Mouse (Mus musculus): ENCODE data around the gene Aes.

DNA sequence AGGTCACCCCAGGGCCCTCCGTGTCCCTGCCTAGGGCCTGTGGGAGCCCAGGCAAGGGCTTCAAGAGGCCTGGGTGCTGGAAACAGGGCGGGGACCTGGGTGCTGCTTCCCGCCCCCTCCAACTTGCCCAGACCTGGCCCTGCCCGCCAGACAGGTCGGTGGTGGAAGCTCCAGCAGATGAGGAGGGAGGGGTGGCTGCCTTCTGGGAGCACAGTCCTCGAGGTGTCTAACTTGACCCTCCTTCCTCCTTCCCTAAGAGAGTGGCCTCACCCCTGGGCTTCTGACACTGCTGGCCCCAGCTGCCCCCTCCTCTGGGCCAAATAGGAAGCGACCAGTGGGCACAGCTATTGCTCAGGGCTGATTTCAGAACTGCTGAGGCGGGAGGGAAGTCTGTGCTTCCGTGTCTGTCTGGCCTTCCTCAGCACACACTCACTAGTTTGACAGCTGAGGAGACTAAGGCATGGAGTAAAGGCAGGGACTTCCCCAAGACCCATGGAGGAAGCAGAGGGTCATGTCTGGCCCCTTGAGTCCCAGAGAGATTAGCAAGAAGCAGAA is 35.2 kb upstream of the Aes start, which contains the start of gene Gna15:
- TF ChIP-seq TAL1 (IDR thresholded peaks at IDR 0.05; ENCODE audit: low read length) (no peak), GATA1 (IDR thresholded peaks at IDR 0.05; ENCODE audit: low read length) (no peak)
